Mouse (Mus musculus): ENCODE results near the gene Gm20696. TPM values are rescaled to one million over a fixed set of nuclear protein-coding genes. Genes with fewer than 3 reads are reported as not detected.

Gene Gm20696
- polyA plus RNA-seq, 2 experiments = 0.16 to 0.33 TPM

GRCm38 (mm10) chr6:99385059-99385604 is 281.5 kb downstream of the Gm20696 start:
- H3K4me2 ChIP-seq (ENCODE audit: low read depth) = no peak overlapping the region
- 68% methylated on average over 2 of the region's 2 CpGs for WGBS (ENCODE audit: insufficient replicate concordance)
- ATAC-seq (ENCODE audit: insufficient read depth) (no peak), DNase-seq (ENCODE audit: low read depth in 3 of 3, low spot score in 3 of 3) (no peak)
- H3K4me1 ChIP-seq (replicated peaks; ENCODE audit: control insufficient read depth in 2 of 2, insufficient read depth in 2 of 2, low read length in 1 of 2) = peaks cover 2% of the 10 kb centered on the region in 2 experiments; a peak in 3 of 4 replicates
- H3K9me3 ChIP-seq (ENCODE audit: control insufficient read depth, low read length) = no peaks in the 10 kb centered on the region
- no peaks in the 10 kb centered on the region for H3K27me3 ChIP-seq (ENCODE audit: control insufficient read depth, insufficient read depth, low read length)
- no peaks in the 10 kb centered on the region for H3K36me3 ChIP-seq (replicated peaks; ENCODE audit: control insufficient read depth, insufficient read depth, low read depth)
- H3K4me3 ChIP-seq (ENCODE audit: insufficient read depth in 1 of 2, low read depth in 2 of 2, low read length in 2 of 2) = no peak overlapping the region
- H3K27ac ChIP-seq = no peak overlapping the region
- H3K9ac ChIP-seq (replicated peaks) = no peak overlapping the region
- TF ChIP-seq EP300 (IDR thresholded peaks at IDR 0.05; ENCODE audit: low read depth) (no peak), CTCF (IDR thresholded peaks at IDR 0.05; ENCODE audit: low read depth) (peak; percentile 54)

GRCm38 (mm10) chr6:99383846-99384472 is 282.6 kb downstream of the Gm20696 start:
- 57% methylated on average over 4 of the region's 4 CpGs for WGBS (ENCODE audit: insufficient replicate concordance)
- H3K4me1 ChIP-seq (replicated peaks; ENCODE audit: control insufficient read depth in 2 of 2, insufficient read depth in 2 of 2, low read length in 1 of 2) = peaks cover 2% of the 10 kb centered on the region in 2 experiments; a peak in 2 of 4 replicates
- H3K4me3 ChIP-seq (ENCODE audit: insufficient read depth in 1 of 2, low read depth in 2 of 2, low read length in 2 of 2) = no peak overlapping the region
- H3K27ac ChIP-seq = no peak overlapping the region
- DNase-seq (ENCODE audit: low read depth in 3 of 3, low spot score in 3 of 3) = no peak
- no peaks in the 10 kb centered on the region for H3K9me3 ChIP-seq (ENCODE audit: control insufficient read depth, low read length)
- no peak for TF ChIP-seq EP300 (IDR thresholded peaks at IDR 0.05; ENCODE audit: low read depth)
- no peak for TF ChIP-seq CTCF (IDR thresholded peaks at IDR 0.05; ENCODE audit: low read depth)
- H3K36me3 ChIP-seq (replicated peaks; ENCODE audit: control insufficient read depth, insufficient read depth, low read depth) = no peaks in the 10 kb centered on the region
- H3K9ac ChIP-seq (replicated peaks) = no peak overlapping the region
- no peaks in the 10 kb centered on the region for H3K27me3 ChIP-seq (ENCODE audit: control insufficient read depth, insufficient read depth, low read length)
- no peak for ATAC-seq (ENCODE audit: insufficient read depth)
- H3K4me2 ChIP-seq (ENCODE audit: low read depth) = no peak overlapping the region

GRCm38 (mm10) chr6:99380146-99380545 is 286.5 kb downstream of the Gm20696 start:
- Histone ChIP-seq H3K9ac (replicated peaks) (no peak overlapping the region), H3K4me3 (ENCODE audit: insufficient read depth in 1 of 2, low read depth in 2 of 2, low read length in 2 of 2) (no peak overlapping the region), H3K9me3 (ENCODE audit: control insufficient read depth, low read length) (no peaks in the 10 kb centered on the region), H3K36me3 (replicated peaks; ENCODE audit: control insufficient read depth, insufficient read depth, low read depth) (no peaks in the 10 kb centered on the region), H3K27ac (no peak overlapping the region), H3K4me1 (replicated peaks; ENCODE audit: control insufficient read depth in 2 of 2, insufficient read depth in 2 of 2, low read length in 1 of 2) (peaks cover 0 to 4% of the 10 kb centered on the region in 2 experiments; a peak in 1 of 4 replicates), H3K27me3 (ENCODE audit: control insufficient read depth, insufficient read depth, low read length) (no peaks in the 10 kb centered on the region), H3K4me2 (ENCODE audit: low read depth) (no peak overlapping the region)
- 55% methylated on average over 5 of the region's 5 CpGs for WGBS (ENCODE audit: insufficient replicate concordance)
- TF ChIP-seq CTCF (IDR thresholded peaks at IDR 0.05; ENCODE audit: low read depth) = no peak
- TF ChIP-seq EP300 (IDR thresholded peaks at IDR 0.05; ENCODE audit: low read depth) = no peak
- DNase-seq (ENCODE audit: low read depth in 3 of 3, low spot score in 3 of 3) = no peak
- no peak for ATAC-seq (ENCODE audit: insufficient read depth)

GRCm38 (mm10) chr6:99378997-99379710 is 287.4 kb downstream of the Gm20696 start:
- Histone ChIP-seq H3K4me3 (ENCODE audit: insufficient read depth in 1 of 2, low read depth in 2 of 2, low read length in 2 of 2) (no peak overlapping the region), H3K27me3 (ENCODE audit: control insufficient read depth, insufficient read depth, low read length) (no peaks in the 10 kb centered on the region), H3K9me3 (ENCODE audit: control insufficient read depth, low read length) (no peaks in the 10 kb centered on the region), H3K9ac (replicated peaks) (no peak overlapping the region), H3K4me2 (ENCODE audit: low read depth) (no peak overlapping the region), H3K36me3 (replicated peaks; ENCODE audit: control insufficient read depth, insufficient read depth, low read depth) (no peaks in the 10 kb centered on the region), H3K27ac (no peak overlapping the region), H3K4me1 (replicated peaks; ENCODE audit: control insufficient read depth in 2 of 2, insufficient read depth in 2 of 2, low read length in 1 of 2) (peaks cover 0 to 10% of the 10 kb centered on the region in 2 experiments; a peak in 2 of 4 replicates)
- ATAC-seq (ENCODE audit: insufficient read depth) = no peak
- no peak for TF ChIP-seq EP300 (IDR thresholded peaks at IDR 0.05; ENCODE audit: low read depth)
- no peak for TF ChIP-seq CTCF (IDR thresholded peaks at IDR 0.05; ENCODE audit: low read depth)
- 68% methylated on average over 7 of the region's 7 CpGs for WGBS (ENCODE audit: insufficient replicate concordance)
- no peak for DNase-seq (ENCODE audit: low read depth in 3 of 3, low spot score in 3 of 3)

GRCm38 (mm10) chr6:99377716-99378115 is 288.9 kb downstream of the Gm20696 start:
- DNase-seq (ENCODE audit: low read depth in 3 of 3, low spot score in 3 of 3) (no peak), ATAC-seq (ENCODE audit: insufficient read depth) (no peak)
- H3K4me2 ChIP-seq (ENCODE audit: low read depth) = no peak overlapping the region
- H3K9ac ChIP-seq (replicated peaks) = no peak overlapping the region
- TF ChIP-seq EP300 (IDR thresholded peaks at IDR 0.05; ENCODE audit: low read depth) (no peak), CTCF (IDR thresholded peaks at IDR 0.05; ENCODE audit: low read depth) (no peak)
- H3K4me1 ChIP-seq (replicated peaks; ENCODE audit: control insufficient read depth in 2 of 2, insufficient read depth in 2 of 2, low read length in 1 of 2) = peaks cover 0 to 12% of the 10 kb centered on the region in 2 experiments; a peak in 2 of 4 replicates
- no peak overlapping the region for H3K4me3 ChIP-seq (ENCODE audit: insufficient read depth in 1 of 2, low read depth in 2 of 2, low read length in 2 of 2)
- no peak overlapping the region for H3K27ac ChIP-seq
- no peaks in the 10 kb centered on the region for H3K9me3 ChIP-seq (ENCODE audit: control insufficient read depth, low read length)
- H3K27me3 ChIP-seq (ENCODE audit: control insufficient read depth, insufficient read depth, low read length) = no peaks in the 10 kb centered on the region
- WGBS (ENCODE audit: insufficient replicate concordance) = 58% methylated on average over 4 of the region's 4 CpGs
- H3K36me3 ChIP-seq (replicated peaks; ENCODE audit: control insufficient read depth, insufficient read depth, low read depth) = no peaks in the 10 kb centered on the region

Measured in liver, embryonic 14.5 days (tissue).